Mouse (Mus musculus): ENCODE data around the gene Acyp1. TPM values are rescaled to one million over a fixed set of nuclear protein-coding genes. Genes with fewer than 3 reads are reported as not detected.

Acyp1 gene
- polyA plus RNA-seq (2012; rRNA removed), result 3.4 and 3.9 TPM in 2 replicates

DNA sequence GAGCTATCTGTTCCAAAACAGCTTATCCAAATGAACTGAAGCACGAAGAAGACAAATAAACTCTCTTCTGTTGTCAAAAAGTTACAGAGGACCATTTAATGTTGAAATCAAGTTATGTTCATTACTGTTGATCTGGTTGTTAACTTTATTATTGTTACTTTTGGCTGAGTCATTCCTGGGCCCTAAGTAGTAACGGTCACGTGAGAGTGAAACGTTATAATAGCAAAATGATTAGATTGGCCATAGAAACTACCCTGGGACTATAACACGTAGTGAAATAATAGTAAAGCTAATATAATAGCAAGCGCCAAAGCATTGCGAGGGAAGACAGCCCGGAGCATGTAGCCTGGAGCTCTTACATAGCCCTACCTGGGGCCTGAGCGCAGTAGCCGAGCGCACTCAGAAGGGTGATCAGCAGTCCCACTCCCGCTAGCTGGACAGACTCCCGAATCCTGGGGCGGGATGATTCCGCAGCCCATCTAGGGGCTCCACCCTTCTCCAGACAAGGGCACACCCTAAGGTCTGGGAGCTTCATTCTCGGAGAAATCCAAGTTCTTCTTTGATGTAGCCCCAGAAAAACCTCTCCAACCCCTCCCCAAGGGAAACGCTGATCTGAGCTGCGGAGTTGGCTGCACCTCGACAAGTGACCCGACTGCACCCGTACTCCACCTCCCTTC lies at the start of gene Acyp1:
Gene Acyp1, minus strand, starts transcription at position 630 of the 677 bp plus-strand sequence.
- H3K4me3 ChIP-seq (ENCODE audit: extremely low read depth, insufficient read depth, insufficient read length), result peak within 1 kb of the TSS; percentile 48; the same call in 1 of the 2 replicates
- DNase-seq (ENCODE audit: low read depth in 1 of 2, low spot score in 2 of 2), result no peak
- H3K36me3 ChIP-seq (ENCODE audit: control insufficient read depth, insufficient read depth, low read length), result no peaks in the 10 kb centered on the region
- TF ChIP-seq CTCF (IDR thresholded peaks at IDR 0.05; ENCODE audit: extremely low read depth, insufficient read depth, insufficient read length, insufficient replicate concordance) (no peak), POLR2A (IDR thresholded peaks at IDR 0.05; ENCODE audit: low read depth, low read length) (no peak)
- H3K27ac ChIP-seq (ENCODE audit: insufficient read depth, low read length), result peak within 1 kb of the TSS; percentile 25; the same call in 1 of the 2 replicates
- 21% methylated on average over 21 of the region's 21 CpGs for WGBS
- H3K27me3 ChIP-seq (ENCODE audit: control insufficient read depth, insufficient read depth, low read length), result no peaks in the 10 kb centered on the region
- no peaks in the 10 kb centered on the region; the same call in 1 of the 2 replicates for H3K4me1 ChIP-seq (ENCODE audit: control insufficient read depth, insufficient read depth, insufficient read length)

DNA sequence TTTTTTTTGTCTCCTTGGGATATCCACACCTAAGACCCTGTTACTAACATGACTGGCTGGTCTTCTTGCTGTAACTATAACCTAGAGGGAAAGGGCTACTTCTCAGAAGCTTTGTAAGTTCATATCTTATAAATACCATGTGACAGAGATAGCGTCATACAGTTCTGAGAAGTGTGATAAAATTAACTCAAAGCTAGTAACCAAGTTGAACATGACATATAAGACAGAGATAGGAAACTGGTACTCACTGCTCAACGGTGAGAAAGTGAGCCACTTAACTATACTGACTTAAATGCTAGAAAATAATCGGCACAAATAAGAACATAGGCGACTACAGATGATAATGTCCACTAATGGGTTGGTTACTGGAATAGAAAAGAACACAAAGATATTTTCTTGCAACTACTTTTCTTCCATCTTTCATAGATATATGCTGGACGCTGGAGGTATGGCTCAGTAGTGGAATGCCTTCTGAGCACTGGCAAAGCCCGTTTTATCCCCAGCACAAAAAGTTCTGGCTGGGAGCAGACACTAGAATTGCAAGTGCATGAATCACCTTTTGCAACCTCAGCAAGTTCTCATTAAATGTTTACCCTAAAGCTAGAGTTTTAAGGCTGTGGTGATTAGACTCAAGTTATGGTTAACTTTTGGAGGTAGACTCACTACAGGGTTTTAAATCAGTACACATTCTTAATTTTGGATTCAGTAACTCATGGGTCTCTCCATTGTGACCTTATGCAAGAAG lies 49.5 kb upstream of the Acyp1 start:
- 79% methylated on average over 6 of the region's 6 CpGs for WGBS
- H3K27ac ChIP-seq (ENCODE audit: insufficient read depth, low read length), result no peak overlapping the region
- no peak for DNase-seq (ENCODE audit: low read depth in 1 of 2, low spot score in 2 of 2)
- H3K36me3 ChIP-seq (ENCODE audit: control insufficient read depth, insufficient read depth, low read length), result peaks cover 18% of the 10 kb centered on the region
- no peak for TF ChIP-seq POLR2A (IDR thresholded peaks at IDR 0.05; ENCODE audit: low read depth, low read length)
- TF ChIP-seq CTCF (IDR thresholded peaks at IDR 0.05; ENCODE audit: extremely low read depth, insufficient read depth, insufficient read length, insufficient replicate concordance), result no peak
- peaks cover 3% of the 10 kb centered on the region; the same call in 1 of the 2 replicates for H3K4me1 ChIP-seq (ENCODE audit: control insufficient read depth, insufficient read depth, insufficient read length)
- H3K27me3 ChIP-seq (ENCODE audit: control insufficient read depth, insufficient read depth, low read length), result no peaks in the 10 kb centered on the region; the same call in 1 of the 2 replicates
- H3K4me3 ChIP-seq (ENCODE audit: extremely low read depth, insufficient read depth, insufficient read length), result no peak overlapping the region

DNA sequence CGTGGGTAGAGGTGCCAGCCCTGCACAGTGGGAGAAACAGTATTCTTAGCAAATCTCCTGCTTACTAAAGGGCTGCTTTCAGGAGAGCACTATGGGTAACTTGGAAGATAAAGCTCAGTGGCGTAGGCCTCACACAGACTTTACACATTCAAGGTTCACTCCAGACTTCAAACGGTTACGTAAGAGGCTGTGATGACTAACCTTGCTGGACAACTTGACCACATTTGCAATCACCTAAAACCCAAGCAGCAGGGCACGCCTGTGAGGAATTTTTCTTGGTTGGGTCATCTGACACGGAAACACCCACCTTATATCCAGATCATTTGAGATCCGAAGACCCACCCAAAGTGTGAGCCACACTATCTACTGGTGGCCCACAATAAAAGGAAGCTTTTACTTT lies 41.9 kb upstream of the Acyp1 start:
- Histone ChIP-seq H3K27ac (ENCODE audit: insufficient read depth, low read length) (no peak overlapping the region), H3K36me3 (ENCODE audit: control insufficient read depth, insufficient read depth, low read length) (peaks cover 43% of the 10 kb centered on the region), H3K4me3 (ENCODE audit: extremely low read depth, insufficient read depth, insufficient read length) (no peak overlapping the region), H3K4me1 (ENCODE audit: control insufficient read depth, insufficient read depth, insufficient read length) (no peaks in the 10 kb centered on the region), H3K27me3 (ENCODE audit: control insufficient read depth, insufficient read depth, low read length) (no peaks in the 10 kb centered on the region)
- DNase-seq (ENCODE audit: low read depth in 1 of 2, low spot score in 2 of 2), result no peak
- TF ChIP-seq CTCF (IDR thresholded peaks at IDR 0.05; ENCODE audit: extremely low read depth, insufficient read depth, insufficient read length, insufficient replicate concordance) (no peak), POLR2A (IDR thresholded peaks at IDR 0.05; ENCODE audit: low read depth, low read length) (no peak)
- 88% methylated on average over 7 of the region's 7 CpGs for WGBS

DNA sequence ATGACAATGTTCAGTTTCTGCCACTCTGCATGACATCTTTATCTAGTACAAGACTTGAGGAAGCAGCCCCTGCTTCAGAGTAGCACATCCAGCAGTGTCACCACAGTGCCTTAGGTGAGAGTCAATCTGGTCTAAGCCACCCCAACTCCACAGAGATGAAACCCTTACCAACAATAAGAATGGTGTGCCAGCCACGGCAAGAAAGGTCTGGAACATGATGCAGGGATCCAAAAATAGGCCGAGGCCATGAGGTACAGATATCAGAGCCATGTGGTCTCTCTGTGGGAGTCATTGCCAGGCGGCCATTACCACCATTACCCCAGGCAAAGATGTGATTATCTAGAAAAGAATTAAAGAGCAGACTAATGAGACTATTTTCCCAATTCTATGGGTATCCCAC lies 20.4 kb upstream of the Acyp1 start:
- WGBS, result 82% methylated on average over 3 of the region's 3 CpGs
- DNase-seq (ENCODE audit: low read depth in 1 of 2, low spot score in 2 of 2), result no peak
- peaks cover 44% of the 10 kb centered on the region for H3K36me3 ChIP-seq (ENCODE audit: control insufficient read depth, insufficient read depth, low read length)

DNA sequence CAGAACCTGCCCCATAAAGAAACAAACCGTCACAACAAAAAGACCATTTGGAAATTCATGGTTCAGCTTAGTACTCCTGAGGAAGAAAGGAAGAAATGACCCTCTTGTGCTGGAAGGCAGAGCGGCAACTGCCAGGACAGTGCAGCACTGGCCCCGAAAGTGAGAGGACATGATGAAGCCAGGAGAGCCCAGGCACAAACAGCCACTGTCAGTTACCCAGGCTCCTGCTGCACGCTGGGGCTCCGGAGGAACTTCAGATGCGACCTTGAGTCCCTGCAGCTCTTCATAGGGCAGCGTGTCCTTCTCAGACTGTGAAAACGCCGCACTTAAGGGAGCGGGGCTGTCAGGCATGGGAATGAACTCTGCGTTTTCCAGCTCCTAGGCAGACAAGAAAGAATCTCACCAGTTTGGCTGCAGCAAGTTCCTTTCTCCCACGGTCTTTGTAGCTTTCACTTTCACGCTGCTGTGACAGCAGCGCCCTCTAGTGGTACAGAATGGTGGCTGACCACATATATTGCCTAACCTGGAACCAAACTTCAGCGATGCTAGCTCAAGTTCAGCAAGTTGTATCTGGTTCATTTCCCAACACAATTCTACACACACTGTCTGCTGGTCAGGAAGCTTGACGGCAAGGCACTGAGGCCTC lies 17.1 kb upstream of the Acyp1 start:
- peaks cover 34% of the 10 kb centered on the region for H3K36me3 ChIP-seq (ENCODE audit: control insufficient read depth, insufficient read depth, low read length)
- 40% methylated on average over 16 of the region's 16 CpGs for WGBS
- H3K4me1 ChIP-seq (ENCODE audit: control insufficient read depth, insufficient read depth, insufficient read length), result peaks cover 6% of the 10 kb centered on the region; the same call in 1 of the 2 replicates
- peak; percentile 64 to 75 for DNase-seq (ENCODE audit: low read depth in 1 of 2, low spot score in 2 of 2)
- peak overlapping the region; percentile 36; the same call in 1 of the 2 replicates for H3K4me3 ChIP-seq (ENCODE audit: extremely low read depth, insufficient read depth, insufficient read length)
- TF ChIP-seq CTCF (IDR thresholded peaks at IDR 0.05; ENCODE audit: extremely low read depth, insufficient read depth, insufficient read length, insufficient replicate concordance) (peak; percentile 94; the same call in 1 of the 2 replicates), POLR2A (IDR thresholded peaks at IDR 0.05; ENCODE audit: low read depth, low read length) (no peak)
- peak overlapping the region; percentile 50 for H3K27ac ChIP-seq (ENCODE audit: insufficient read depth, low read length)
- no peaks in the 10 kb centered on the region for H3K27me3 ChIP-seq (ENCODE audit: control insufficient read depth, insufficient read depth, low read length)

More for the DNA sequence above, 20.4 kb upstream of the Acyp1 start:
- TF ChIP-seq CTCF (IDR thresholded peaks at IDR 0.05; ENCODE audit: extremely low read depth, insufficient read depth, insufficient read length, insufficient replicate concordance) (no peak), POLR2A (IDR thresholded peaks at IDR 0.05; ENCODE audit: low read depth, low read length) (no peak)
- no peaks in the 10 kb centered on the region for H3K27me3 ChIP-seq (ENCODE audit: control insufficient read depth, insufficient read depth, low read length)
- no peak overlapping the region for H3K27ac ChIP-seq (ENCODE audit: insufficient read depth, low read length)
- H3K4me3 ChIP-seq (ENCODE audit: extremely low read depth, insufficient read depth, insufficient read length), result no peak overlapping the region
- peaks cover 6% of the 10 kb centered on the region; the same call in 1 of the 2 replicates for H3K4me1 ChIP-seq (ENCODE audit: control insufficient read depth, insufficient read depth, insufficient read length)

DNA sequence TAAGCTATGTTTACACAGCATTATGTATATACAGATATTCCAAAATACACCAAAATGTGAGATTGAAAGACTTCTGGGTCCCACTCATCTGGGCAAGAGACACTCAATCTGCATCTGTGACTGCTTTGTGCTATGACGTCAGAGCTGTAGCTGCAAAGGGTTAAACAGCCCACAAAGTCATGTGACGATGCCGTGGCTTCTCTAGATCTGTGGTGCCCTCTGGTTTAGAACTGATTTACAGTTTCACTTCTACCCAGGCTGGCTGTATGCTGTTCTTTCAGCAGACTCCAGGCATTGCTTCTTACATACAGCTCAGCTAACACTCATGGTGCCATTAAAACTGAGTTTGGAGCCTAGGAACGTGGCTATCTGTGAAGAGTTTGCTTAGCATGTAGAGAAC lies 16.5 kb upstream of the Acyp1 start:
- peak; percentile 36 to 70 for DNase-seq (ENCODE audit: low read depth in 1 of 2, low spot score in 2 of 2)
- WGBS, result 28% methylated on average over 4 of the region's 4 CpGs
- H3K4me1 ChIP-seq (ENCODE audit: control insufficient read depth, insufficient read depth, insufficient read length), result peaks cover 6% of the 10 kb centered on the region; the same call in 1 of the 2 replicates
- TF ChIP-seq POLR2A (IDR thresholded peaks at IDR 0.05; ENCODE audit: low read depth, low read length) (no peak), CTCF (IDR thresholded peaks at IDR 0.05; ENCODE audit: extremely low read depth, insufficient read depth, insufficient read length, insufficient replicate concordance) (no peak)
- peak overlapping the region; percentile 50; the same call in 1 of the 2 replicates for H3K27ac ChIP-seq (ENCODE audit: insufficient read depth, low read length)
- H3K27me3 ChIP-seq (ENCODE audit: control insufficient read depth, insufficient read depth, low read length), result no peaks in the 10 kb centered on the region
- H3K36me3 ChIP-seq (ENCODE audit: control insufficient read depth, insufficient read depth, low read length), result peaks cover 31% of the 10 kb centered on the region
- no peak overlapping the region for H3K4me3 ChIP-seq (ENCODE audit: extremely low read depth, insufficient read depth, insufficient read length)

Data from spleen, adult 2 months (tissue).